Mouse (Mus musculus): ENCODE measurements at regions not wholly inside any gene's neighbourhood (a gene's known extent, or its start where the extent isn't known, plus 50 kb on each side); places are given as distances from the start of the nearest gene placed in this dataset.

- H3K27ac ChIP-seq (ENCODE audit: insufficient read depth, low read depth, low read length), result no peak overlapping the region
- no peak for TF ChIP-seq CTCF (IDR thresholded peaks at IDR 0.05; ENCODE audit: low read depth, low read length)
- TF ChIP-seq POLR2A (IDR thresholded peaks at IDR 0.05; ENCODE audit: borderline replicate concordance, low read depth, low read length), result no peak
- H3K4me3 ChIP-seq (ENCODE audit: insufficient read depth, low read length), result no peak overlapping the region
- no peaks in the 10 kb centered on the region for H3K4me1 ChIP-seq (ENCODE audit: control insufficient read depth, insufficient read depth, low read length)
Measured at GRCm38 (mm10) chr2:161196713-161197372, 88.0 kb upstream of the Chd6 start.

GRCm38 (mm10) chr2:161187516-161187915 lies 78.6 kb upstream of the Chd6 start:
- H3K27ac ChIP-seq (ENCODE audit: insufficient read depth, low read depth, low read length), result no peak overlapping the region
- TF ChIP-seq POLR2A (IDR thresholded peaks at IDR 0.05; ENCODE audit: borderline replicate concordance, low read depth, low read length), result no peak
- no peak for TF ChIP-seq CTCF (IDR thresholded peaks at IDR 0.05; ENCODE audit: low read depth, low read length)
- H3K4me3 ChIP-seq (ENCODE audit: insufficient read depth, low read length), result no peak overlapping the region
- H3K4me1 ChIP-seq (ENCODE audit: control insufficient read depth, insufficient read depth, low read length), result no peaks in the 10 kb centered on the region

GRCm38 (mm10) chr2:161185122-161185521 lies 76.2 kb upstream of the Chd6 start:
- no peak for TF ChIP-seq CTCF (IDR thresholded peaks at IDR 0.05; ENCODE audit: low read depth, low read length)
- TF ChIP-seq POLR2A (IDR thresholded peaks at IDR 0.05; ENCODE audit: borderline replicate concordance, low read depth, low read length), result no peak
- Histone ChIP-seq H3K27ac (ENCODE audit: insufficient read depth, low read depth, low read length) (no peak overlapping the region), H3K4me3 (ENCODE audit: insufficient read depth, low read length) (no peak overlapping the region), H3K4me1 (ENCODE audit: control insufficient read depth, insufficient read depth, low read length) (no peaks in the 10 kb centered on the region)

- peak overlapping the region; percentile 65 for H3K4me3 ChIP-seq (ENCODE audit: insufficient read depth, low read length)
- no peaks in the 10 kb centered on the region for H3K4me1 ChIP-seq (ENCODE audit: control insufficient read depth, insufficient read depth, low read length)
- no peak for TF ChIP-seq CTCF (IDR thresholded peaks at IDR 0.05; ENCODE audit: low read depth, low read length)
- TF ChIP-seq POLR2A (IDR thresholded peaks at IDR 0.05; ENCODE audit: borderline replicate concordance, low read depth, low read length), result no peak
- no peak overlapping the region for H3K27ac ChIP-seq (ENCODE audit: insufficient read depth, low read depth, low read length)
Measured at GRCm38 (mm10) chr2:161177355-161178021, 68.6 kb upstream of the Chd6 start.

GRCm38 (mm10) chr2:161166681-161167080 lies 57.8 kb upstream of the Chd6 start:
- Histone ChIP-seq H3K4me1 (ENCODE audit: control insufficient read depth, insufficient read depth, low read length) (peaks cover 2% of the 10 kb centered on the region; the same call in 1 of the 2 replicates), H3K4me3 (ENCODE audit: insufficient read depth, low read length) (no peak overlapping the region), H3K27ac (ENCODE audit: insufficient read depth, low read depth, low read length) (no peak overlapping the region)
- TF ChIP-seq CTCF (IDR thresholded peaks at IDR 0.05; ENCODE audit: low read depth, low read length) (no peak), POLR2A (IDR thresholded peaks at IDR 0.05; ENCODE audit: borderline replicate concordance, low read depth, low read length) (no peak)

GRCm38 (mm10) chr2:161165495-161165894 lies 56.6 kb upstream of the Chd6 start:
- TF ChIP-seq CTCF (IDR thresholded peaks at IDR 0.05; ENCODE audit: low read depth, low read length) (no peak), POLR2A (IDR thresholded peaks at IDR 0.05; ENCODE audit: borderline replicate concordance, low read depth, low read length) (no peak)
- H3K4me3 ChIP-seq (ENCODE audit: insufficient read depth, low read length), result no peak overlapping the region
- H3K4me1 ChIP-seq (ENCODE audit: control insufficient read depth, insufficient read depth, low read length), result peaks cover 2% of the 10 kb centered on the region; the same call in 1 of the 2 replicates
- H3K27ac ChIP-seq (ENCODE audit: insufficient read depth, low read depth, low read length), result no peak overlapping the region

- H3K4me1 ChIP-seq (ENCODE audit: control insufficient read depth, insufficient read depth, low read length), result peaks cover 2% of the 10 kb centered on the region; the same call in 1 of the 2 replicates
- no peak overlapping the region for H3K27ac ChIP-seq (ENCODE audit: insufficient read depth, low read depth, low read length)
- no peak for TF ChIP-seq CTCF (IDR thresholded peaks at IDR 0.05; ENCODE audit: low read depth, low read length)
- no peak for TF ChIP-seq POLR2A (IDR thresholded peaks at IDR 0.05; ENCODE audit: borderline replicate concordance, low read depth, low read length)
- no peak overlapping the region for H3K4me3 ChIP-seq (ENCODE audit: insufficient read depth, low read length)
Measured at GRCm38 (mm10) chr2:161164320-161164719, 55.4 kb upstream of the Chd6 start.
